Mouse (Mus musculus) stomach, embryonic 14.5 days (tissue): Measurements from ENCODE around the gene Dhdh. TPM values are rescaled to one million over a fixed set of nuclear protein-coding genes. Genes with fewer than 3 reads are reported as not detected.
"Not testable (repeated sequence)": the region's sequence is repeated elsewhere in the genome, so short reads cannot be mapped to it uniquely, and the experiment has no call there.

ENCODE experiments used
- ATAC-seq: fragments of 200-750 bp; cut with Nextera tagmentation; 2 replicates; pipeline ENCODE4 v1.8.0; 2017; ENCODE audit warnings: low read depth, moderate TSS enrichment; ENCODE audit not compliant: insufficient number of reproducible peaks, insufficient read depth, low FRiP score
- H3K27ac ChIP-seq: fragments of 300-500 bp; sonication (generic); 2 replicates; pipeline ENCODE4 v1.5.1; 2014; ENCODE audit warnings: mild to moderate bottlenecking, low read length, moderate library complexity, mixed read lengths
- H3K27me3 ChIP-seq: fragments of 300-500 bp; sonication (generic); 2 replicates; pipeline ENCODE4 v1.6.1; 2014; ENCODE audit warnings: low read length, control low read depth, mixed read lengths; ENCODE audit not compliant: control insufficient read depth, insufficient read depth
- H3K36me3 ChIP-seq: fragments of 300-500 bp; sonication (generic); 2 replicates; pipeline ENCODE4 v1.6.1; 2014; ENCODE audit warnings: mild to moderate bottlenecking, control low read depth, low read length, moderate library complexity, mixed read lengths; ENCODE audit not compliant: control insufficient read depth, insufficient read depth
- H3K4me1 ChIP-seq: fragments of 300-500 bp; sonication (generic); 2 replicates; pipeline ENCODE4 v1.6.1; 2014; ENCODE audit warnings: low read length, control low read depth, mixed read lengths; ENCODE audit not compliant: control insufficient read depth, insufficient read depth
- H3K4me2 ChIP-seq: fragments of 300-500 bp; sonication (generic); replicated peaks from 2 replicates; pipeline ENCODE4 v1.6.1; 2014; ENCODE audit warnings: low read depth, low read length, control low read depth
- H3K4me3 ChIP-seq: fragments of 300-500 bp; sonication (generic); 2 replicates; pipeline ENCODE4 v1.5.1; 2014; ENCODE audit warnings: low read depth, low read length, control low read depth
- H3K9ac ChIP-seq: fragments of 300-500 bp; sonication (generic); replicated peaks from 2 replicates; pipeline ENCODE4 v1.6.1; 2014; ENCODE audit warnings: low read depth, mild to moderate bottlenecking, control low read depth, low read length, moderate library complexity, mixed read lengths
- H3K9me3 ChIP-seq: fragments of 300-500 bp; sonication (generic); 2 replicates; pipeline ENCODE4 v1.6.1; 2016; ENCODE audit warnings: low read depth, low read length, control low read depth; ENCODE audit not compliant: control insufficient read depth
- WGBS: fragments of 180-500 bp; shearing (Covaris S2); extraction: QIAGEN DNeasy Blood & Tissue Kit; methylation state at CpG from one replicate; pipeline ENCODE4 v1.1.7; 2014; 5-methylcytosine and 5-hydroxymethylcytosine counted together
- polyA plus RNA-seq: library from polyadenylated mRNA; unstranded; fragments of >200 nt; fragmentation: Nextera tagmentation; extraction: Ambion mirVana; gene quantifications from 2 replicates; pipeline ENCODE4 v1.2.1, GENCODE M21; 2014

Dhdh gene
- polyA plus RNA-seq, 1 experiment from 2014 or later: 2.7 TPM

- H3K27me3 ChIP-seq, ATAC-seq, H3K9me3 ChIP-seq, H3K27ac ChIP-seq, H3K9ac ChIP-seq, H3K4me2 ChIP-seq, H3K4me3 ChIP-seq: not testable (repeated sequence)
- 75% methylated on average over 4 of the region's 4 CpGs for WGBS
- Histone ChIP-seq H3K4me1 (peaks cover 23% of the 10 kb centered on the region), H3K36me3 (peaks cover 22% of the 10 kb centered on the region)
These were observed 25.7 kb downstream of the Dhdh start for GRCm38 (mm10) chr7:45462868-45463267.

DNA sequence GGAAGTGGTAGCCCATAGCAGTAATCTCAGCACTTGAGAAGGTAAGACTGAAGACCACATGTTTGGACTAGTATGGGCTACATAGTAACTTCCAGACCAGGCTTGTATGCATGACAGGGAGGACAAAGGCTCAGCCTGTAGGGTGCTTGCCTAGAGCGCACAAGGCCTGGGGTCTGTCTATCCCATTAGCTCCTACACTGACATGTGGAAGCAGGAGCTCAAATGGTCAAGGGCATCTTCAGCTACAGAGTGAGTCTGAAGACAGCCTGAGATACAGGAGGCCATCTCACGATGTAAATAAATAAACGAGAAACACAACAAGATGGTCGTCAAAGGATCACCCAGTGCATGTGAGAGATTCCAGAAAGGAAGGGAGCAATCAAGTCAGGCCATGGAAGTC, 26.3 kb downstream of the Dhdh start:
- Histone ChIP-seq H3K36me3 (peaks cover 27% of the 10 kb centered on the region), H3K4me2 (no peak overlapping the region), H3K4me1 (peaks cover 29% of the 10 kb centered on the region), H3K9ac (no peak overlapping the region), H3K9me3 (no peaks in the 10 kb centered on the region), H3K27me3 (no peaks in the 10 kb centered on the region), H3K4me3 (no peak overlapping the region), H3K27ac (no peak overlapping the region)
- 84% methylated on average over 4 of the region's 4 CpGs for WGBS
- no peak for ATAC-seq

GRCm38 (mm10) chr7:45461781-45462180, 26.8 kb downstream of the Dhdh start:
- WGBS: 84% methylated on average over 4 of the region's 4 CpGs
- Histone ChIP-seq H3K4me2 (no peak overlapping the region), H3K9ac (no peak overlapping the region), H3K27ac (peak overlapping the region; percentile 75; the same call in 1 of the 2 replicates), H3K4me1 (peaks cover 34% of the 10 kb centered on the region), H3K27me3 (no peaks in the 10 kb centered on the region), H3K9me3 (no peaks in the 10 kb centered on the region), H3K4me3 (no peak overlapping the region), H3K36me3 (peaks cover 27% of the 10 kb centered on the region)
- no peak for ATAC-seq

DNA sequence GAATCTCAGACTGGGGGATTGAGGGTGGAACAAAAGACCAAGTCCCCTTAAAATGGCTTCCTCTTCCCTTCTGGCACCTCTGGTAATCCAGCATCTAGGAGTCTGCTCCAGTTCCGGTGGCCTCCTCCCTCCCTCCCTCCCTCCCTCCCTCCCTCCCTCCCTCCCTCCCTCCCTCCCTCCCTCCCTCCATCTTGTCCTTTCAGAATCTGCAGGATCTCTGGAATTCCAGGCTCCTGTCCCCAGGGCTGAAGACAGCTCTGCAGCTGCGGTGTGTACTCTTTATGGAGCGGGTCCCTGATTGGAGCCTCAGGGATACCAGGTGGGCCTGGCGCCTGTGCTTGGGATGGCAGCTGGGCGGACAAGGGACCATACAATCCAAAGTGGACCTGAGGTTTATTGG, 27.3 kb downstream of the Dhdh start:
- H3K4me2 ChIP-seq: peak overlapping the region; percentile 41; the same call in 1 of the 2 replicates
- H3K36me3 ChIP-seq: peaks cover 27% of the 10 kb centered on the region
- H3K4me1 ChIP-seq: peaks cover 35% of the 10 kb centered on the region
- H3K27ac ChIP-seq: peak overlapping the region; percentile 75
- no peak overlapping the region for H3K9ac ChIP-seq
- WGBS: 44% methylated on average over 4 of the region's 5 CpGs
- H3K4me3 ChIP-seq: no peak overlapping the region
- no peak for ATAC-seq
- no peaks in the 10 kb centered on the region for H3K9me3 ChIP-seq
- H3K27me3 ChIP-seq: no peaks in the 10 kb centered on the region

DNA sequence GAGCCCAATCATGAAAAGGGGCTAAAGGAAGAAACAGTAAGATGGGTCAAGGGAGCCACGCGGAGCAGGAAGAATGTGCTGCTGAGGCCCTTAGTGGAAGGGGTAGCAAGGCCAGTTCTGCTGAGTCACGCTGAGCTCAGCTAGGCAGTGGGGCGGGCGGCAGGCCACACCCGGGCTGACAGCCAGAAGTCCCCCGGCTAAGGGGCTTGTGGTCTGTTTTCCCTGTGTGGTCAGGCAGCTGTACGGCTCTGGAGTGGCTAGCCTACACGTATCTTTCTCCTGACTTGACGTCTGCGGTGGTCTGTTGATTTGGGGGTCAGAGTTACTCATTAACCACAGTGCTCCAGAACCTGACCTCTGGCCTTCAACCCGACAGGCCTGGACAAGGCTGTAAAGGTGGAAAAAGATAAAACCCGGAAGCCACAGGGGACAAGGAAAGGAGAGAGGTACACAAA, 27.7 kb downstream of the Dhdh start:
- Histone ChIP-seq H3K27me3 (no peaks in the 10 kb centered on the region), H3K9me3 (no peaks in the 10 kb centered on the region), H3K4me3 (no peak overlapping the region), H3K27ac (peak overlapping the region; percentile 75), H3K36me3 (peaks cover 27% of the 10 kb centered on the region), H3K9ac (no peak overlapping the region; the same call in 1 of the 2 replicates), H3K4me1 (peaks cover 31% of the 10 kb centered on the region), H3K4me2 (peak overlapping the region; percentile 41)
- 7% methylated on average over 13 of the region's 13 CpGs for WGBS
- peak; percentile 34 for ATAC-seq

DNA sequence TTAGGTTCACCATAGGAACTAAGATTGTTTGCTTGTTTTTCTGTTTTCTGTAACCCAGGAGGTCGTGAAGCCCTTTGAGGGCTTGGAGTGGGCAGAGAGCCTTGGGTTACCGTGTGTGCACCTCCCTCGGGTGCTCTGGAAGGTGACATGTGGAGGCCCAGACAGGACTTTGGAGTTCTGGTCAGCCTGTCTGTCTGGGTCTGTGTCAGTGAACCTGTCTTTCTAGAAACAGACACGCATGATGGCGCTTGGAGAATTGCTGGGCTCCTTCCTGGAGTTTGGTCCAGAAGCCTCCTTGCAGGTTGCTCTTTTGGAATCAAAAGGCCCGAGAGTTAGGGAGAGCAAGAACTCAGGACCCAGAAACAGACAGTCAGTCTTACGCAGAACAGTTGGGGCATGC, 28.2 kb downstream of the Dhdh start:
- Histone ChIP-seq H3K9me3 (no peaks in the 10 kb centered on the region), H3K36me3 (peaks cover 27% of the 10 kb centered on the region), H3K4me2 (peak overlapping the region; percentile 41), H3K4me1 (peaks cover 29% of the 10 kb centered on the region), H3K27me3 (no peaks in the 10 kb centered on the region), H3K9ac (no peak overlapping the region; the same call in 1 of the 2 replicates), H3K27ac (peak overlapping the region; percentile 75), H3K4me3 (peak overlapping the region; percentile 81)
- ATAC-seq: no peak
- WGBS: 70% methylated on average over 7 of the region's 7 CpGs

- not testable (repeated sequence) for H3K9me3 ChIP-seq, H3K27me3 ChIP-seq
- H3K27ac ChIP-seq: peak within 1 kb of the TSS; percentile 91
- 0% methylated on average over 24 of the region's 37 CpGs for WGBS
- H3K4me3 ChIP-seq: peak within 1 kb of the TSS; percentile 81
- H3K4me2 ChIP-seq: peak within 1 kb of the TSS; percentile 80
- H3K9ac ChIP-seq: peak within 1 kb of the TSS; percentile 79
- peaks cover 29% of the 10 kb centered on the region for H3K4me1 ChIP-seq
- peak; percentile 96 for ATAC-seq
- peaks cover 27% of the 10 kb centered on the region for H3K36me3 ChIP-seq
These were observed 29.0 kb downstream of the Dhdh start, which contains the start of gene Ftl1 for GRCm38 (mm10) chr7:45459564-45460140. TSS of gene Ftl1 (minus strand) at chr7:45459884.

- peak; percentile 61 for ATAC-seq
- H3K27me3 ChIP-seq: no peaks in the 10 kb centered on the region
- H3K4me3 ChIP-seq: peak overlapping the region; percentile 81
- H3K27ac ChIP-seq: peak overlapping the region; percentile 91
- 1% methylated on average over 40 of the region's 43 CpGs for WGBS
- no peaks in the 10 kb centered on the region for H3K9me3 ChIP-seq
- peak overlapping the region; percentile 79 for H3K9ac ChIP-seq
- peaks cover 29% of the 10 kb centered on the region for H3K4me1 ChIP-seq
- peaks cover 29% of the 10 kb centered on the region for H3K36me3 ChIP-seq
- peak overlapping the region; percentile 80 for H3K4me2 ChIP-seq
These were observed 29.6 kb downstream of the Dhdh start for GRCm38 (mm10) chr7:45458748-45459563.
